Mouse (Mus musculus) embryonic facial prominence, embryonic 10.5 days (tissue): ENCODE data around the gene Clec4f. TPM values are rescaled to one million over a fixed set of nuclear protein-coding genes. Genes with fewer than 3 reads are reported as not detected.

Source experiments
- DNase-seq: peaks from one replicate; pipeline ENCODE4 v3.0.0-alpha.2; 2017; ENCODE audit warnings: low spot score
- H3K27ac ChIP-seq: fragments of 300-500 bp; sonication (generic); replicated peaks from 2 replicates; pipeline ENCODE4 v1.5.1; 2016; ENCODE audit warnings: mild to moderate bottlenecking
- H3K27me3 ChIP-seq: fragments of 300-500 bp; sonication (generic); replicated peaks from 2 replicates; pipeline ENCODE4 v1.6.1; 2016; ENCODE audit warnings: low read depth, mild to moderate bottlenecking; ENCODE audit not compliant: poor library complexity, severe bottlenecking
- H3K36me3 ChIP-seq: fragments of 300-500 bp; sonication (generic); replicated peaks from 2 replicates; pipeline ENCODE4 v1.6.1; 2016; ENCODE audit warnings: mild to moderate bottlenecking, moderate library complexity
- H3K4me1 ChIP-seq: fragments of 300-500 bp; sonication (generic); 2 replicates; pipeline ENCODE4 v1.6.1; 2016
- H3K4me3 ChIP-seq: fragments of 300-500 bp; sonication (generic); 2 replicates; pipeline ENCODE4 v1.5.1; 2016; ENCODE audit warnings: mild to moderate bottlenecking, moderate library complexity
- H3K9me3 ChIP-seq: fragments of 300-500 bp; sonication (generic); 2 replicates; pipeline ENCODE4 v1.6.1; 2016; ENCODE audit warnings: mild to moderate bottlenecking
- whole genome bisulfite sequencing: fragments of 180-500 bp; shearing (Covaris S2); methylation state at CpG from one replicate; pipeline ENCODE4 v1.1.7; 2016; 5-methylcytosine and 5-hydroxymethylcytosine counted together
- polyA plus RNA-seq: library from polyadenylated mRNA; unstranded; fragments of >200 nt; fragmentation: Nextera tagmentation; extraction: Ambion mirVana; gene quantifications from 2 replicates; pipeline ENCODE4 v1.2.1, GENCODE M21; 2016

Clec4f gene
- polyA plus RNA-seq, 1 experiment from 2014 or later = not detected

DNA sequence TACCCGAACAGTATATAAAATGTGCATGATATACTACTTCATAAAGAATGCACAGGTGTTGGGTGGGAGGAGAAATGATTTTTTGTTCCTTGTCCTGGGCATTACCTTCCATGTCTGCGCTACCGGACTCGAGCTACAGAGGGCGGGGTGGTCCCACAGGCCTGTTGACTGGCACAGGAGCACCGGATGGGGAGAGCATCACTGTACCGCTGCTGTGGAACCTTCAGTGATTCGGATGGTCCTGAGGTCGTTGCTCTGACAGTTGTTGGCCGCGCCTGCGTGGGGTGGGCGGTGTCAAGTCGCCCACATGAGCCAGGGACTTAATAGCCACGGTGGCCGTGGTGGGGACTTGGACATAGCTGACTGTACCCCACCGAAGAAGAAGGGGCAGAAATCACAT lies 29.2 kb downstream of the Clec4f start:
- H3K4me3 ChIP-seq = no peak overlapping the region
- H3K27ac ChIP-seq = no peak overlapping the region
- H3K4me1 ChIP-seq = no peaks in the 10 kb centered on the region
- no peak for DNase-seq
- H3K36me3 ChIP-seq = no peaks in the 10 kb centered on the region
- H3K27me3 ChIP-seq = peaks cover 6% of the 10 kb centered on the region; the same call in 1 of the 2 replicates
- 66% methylated on average over 17 of the region's 17 CpGs for WGBS
- no peaks in the 10 kb centered on the region for H3K9me3 ChIP-seq

DNA sequence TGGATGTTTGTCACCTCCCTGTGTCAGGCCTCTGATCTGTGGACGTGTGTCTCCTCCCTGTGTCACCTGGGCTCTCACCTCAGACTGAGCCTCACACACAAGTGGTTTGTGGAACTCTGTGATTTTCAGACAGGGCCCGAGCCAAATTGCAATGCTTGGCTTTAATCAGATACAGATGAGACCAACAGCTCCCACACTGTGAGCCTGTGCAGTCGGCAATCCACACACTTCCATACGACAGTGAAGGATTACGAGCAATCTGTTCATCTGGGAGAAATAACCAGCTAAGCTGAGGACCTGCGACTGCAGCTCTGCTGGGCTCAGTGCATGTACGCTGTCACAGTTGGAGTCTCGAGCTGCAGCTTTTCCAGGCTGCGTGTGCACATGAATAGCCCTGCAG lies 36.0 kb downstream of the Clec4f start:
- no peak overlapping the region for H3K4me3 ChIP-seq
- H3K4me1 ChIP-seq = peaks cover 9% of the 10 kb centered on the region; the same call in 1 of the 2 replicates
- no peak overlapping the region for H3K27ac ChIP-seq
- H3K27me3 ChIP-seq = peaks cover 12% of the 10 kb centered on the region
- peak; percentile 23 for DNase-seq
- no peaks in the 10 kb centered on the region for H3K9me3 ChIP-seq
- no peaks in the 10 kb centered on the region for H3K36me3 ChIP-seq
- WGBS = 55% methylated on average over 9 of the region's 9 CpGs

DNA sequence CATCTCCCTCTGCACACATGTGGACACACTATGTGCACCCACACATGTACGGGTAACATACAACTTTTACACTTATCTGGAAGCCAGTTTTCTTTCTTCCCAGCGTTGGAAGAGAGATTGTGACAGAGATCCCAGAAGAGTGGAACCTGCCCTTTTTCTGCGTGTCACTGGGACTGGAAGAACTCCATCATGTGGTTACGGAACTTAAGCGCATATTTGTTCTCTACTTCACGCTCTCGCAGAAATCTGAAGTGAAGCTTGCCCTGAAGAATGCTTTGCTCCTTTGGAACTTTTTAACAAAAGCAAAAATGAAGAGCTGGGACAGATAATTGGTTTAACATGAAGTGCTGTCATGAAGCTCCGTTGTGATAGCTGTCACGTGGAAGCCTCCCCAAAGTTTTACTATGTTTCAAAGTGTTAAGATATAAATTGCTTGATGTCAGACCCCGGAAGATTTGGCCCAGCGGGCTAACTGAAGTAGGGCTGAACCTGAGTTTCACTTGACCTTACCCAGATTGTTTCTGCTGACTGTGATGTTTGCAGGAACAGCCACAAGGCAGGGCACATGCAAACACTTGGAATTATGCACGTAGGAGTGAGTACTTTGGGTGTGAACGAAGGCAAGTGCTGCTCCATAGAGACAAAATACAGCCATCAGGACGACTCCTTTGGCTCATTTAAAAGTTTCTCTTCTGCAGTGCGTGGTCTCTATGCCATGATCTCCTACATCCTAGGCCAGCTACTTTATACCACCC lies 38.2 kb downstream of the Clec4f start:
- 88% methylated on average over 15 of the region's 15 CpGs for WGBS
- peaks cover 18% of the 10 kb centered on the region for H3K27me3 ChIP-seq
- H3K4me3 ChIP-seq = no peak overlapping the region
- no peak overlapping the region for H3K27ac ChIP-seq
- DNase-seq = no peak
- H3K4me1 ChIP-seq = peaks cover 9% of the 10 kb centered on the region; the same call in 1 of the 2 replicates
- H3K9me3 ChIP-seq = no peaks in the 10 kb centered on the region
- no peaks in the 10 kb centered on the region for H3K36me3 ChIP-seq

DNA sequence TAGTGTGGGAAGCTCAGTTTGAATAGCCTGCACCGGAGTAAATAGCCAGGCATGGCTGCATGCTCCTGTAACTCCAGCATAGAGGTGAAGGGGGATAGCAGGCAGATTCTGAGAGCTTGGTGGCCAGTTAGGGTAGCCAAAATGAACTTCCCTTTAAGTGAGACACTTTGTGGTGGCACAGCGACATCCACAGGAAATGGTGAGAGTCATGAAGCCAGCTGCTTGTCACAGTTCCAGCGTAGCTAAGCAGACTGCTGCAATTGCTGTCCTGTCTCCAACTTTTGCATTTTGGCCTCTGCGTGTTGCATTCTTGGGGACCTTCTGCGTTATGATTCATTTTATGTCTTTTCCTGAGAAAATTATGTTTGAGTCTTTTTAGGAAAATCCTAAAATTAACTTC lies 39.5 kb downstream of the Clec4f start:
- WGBS = 79% methylated on average over 5 of the region's 5 CpGs
- Histone ChIP-seq H3K27me3 (peaks cover 13% of the 10 kb centered on the region), H3K9me3 (no peaks in the 10 kb centered on the region), H3K4me3 (no peak overlapping the region), H3K27ac (no peak overlapping the region), H3K4me1 (peaks cover 9% of the 10 kb centered on the region; the same call in 1 of the 2 replicates), H3K36me3 (no peaks in the 10 kb centered on the region)
- no peak for DNase-seq

DNA sequence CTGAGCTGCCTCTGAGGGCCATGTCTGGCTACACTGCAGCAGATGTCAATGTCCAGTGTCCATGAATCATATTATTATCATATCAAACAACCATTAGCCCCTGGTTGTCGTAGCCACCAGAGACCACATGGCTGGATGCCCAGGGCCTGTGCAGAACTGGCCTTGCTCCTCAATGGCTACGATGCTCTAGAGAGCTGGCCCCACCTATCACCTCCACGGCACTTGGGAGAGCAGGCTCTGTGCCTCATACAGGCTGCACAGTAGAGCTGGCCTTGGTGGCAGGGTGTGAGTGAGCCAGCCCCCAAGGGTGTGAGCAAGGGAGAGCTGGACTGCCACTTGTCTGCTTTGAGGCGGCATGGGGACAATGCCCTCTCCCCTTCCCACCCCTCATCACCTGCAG lies 41.5 kb downstream of the Clec4f start:
- no peaks in the 10 kb centered on the region for H3K36me3 ChIP-seq
- peaks cover 11% of the 10 kb centered on the region; the same call in 1 of the 2 replicates for H3K27me3 ChIP-seq
- no peaks in the 10 kb centered on the region for H3K9me3 ChIP-seq
- no peak overlapping the region for H3K27ac ChIP-seq
- WGBS = 83% methylated on average over 4 of the region's 4 CpGs
- DNase-seq = no peak
- H3K4me1 ChIP-seq = peaks cover 3% of the 10 kb centered on the region; the same call in 1 of the 2 replicates
- H3K4me3 ChIP-seq = no peak overlapping the region

DNA sequence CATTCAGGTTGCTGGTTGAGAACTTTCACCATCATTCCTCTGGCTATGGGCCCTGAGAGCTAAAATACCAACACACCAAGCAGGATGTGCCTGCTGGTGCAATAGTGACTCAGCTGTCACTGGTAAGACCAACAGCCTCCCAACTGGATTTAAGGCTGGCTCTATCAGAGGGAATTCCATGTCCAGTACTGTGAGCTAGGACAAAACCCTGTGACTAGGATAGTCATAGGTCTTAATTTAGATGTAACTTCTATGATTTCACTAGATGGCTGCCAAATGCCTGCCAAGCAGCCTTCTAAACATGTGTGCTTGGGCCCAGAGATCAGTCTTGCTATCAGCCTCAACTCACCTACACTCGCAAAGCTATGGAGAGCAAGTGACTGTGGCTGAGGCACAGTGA lies 43.0 kb downstream of the Clec4f start:
- Histone ChIP-seq H3K9me3 (no peaks in the 10 kb centered on the region), H3K27ac (no peak overlapping the region), H3K36me3 (no peaks in the 10 kb centered on the region), H3K4me1 (no peaks in the 10 kb centered on the region), H3K27me3 (0 out of 2 replicates have a peak, but pooled peaks cover 5% of the 10 kb centered on the region), H3K4me3 (no peak overlapping the region)
- no peak for DNase-seq
- WGBS = 97% methylated on average over 1 of the region's 1 CpGs

DNA sequence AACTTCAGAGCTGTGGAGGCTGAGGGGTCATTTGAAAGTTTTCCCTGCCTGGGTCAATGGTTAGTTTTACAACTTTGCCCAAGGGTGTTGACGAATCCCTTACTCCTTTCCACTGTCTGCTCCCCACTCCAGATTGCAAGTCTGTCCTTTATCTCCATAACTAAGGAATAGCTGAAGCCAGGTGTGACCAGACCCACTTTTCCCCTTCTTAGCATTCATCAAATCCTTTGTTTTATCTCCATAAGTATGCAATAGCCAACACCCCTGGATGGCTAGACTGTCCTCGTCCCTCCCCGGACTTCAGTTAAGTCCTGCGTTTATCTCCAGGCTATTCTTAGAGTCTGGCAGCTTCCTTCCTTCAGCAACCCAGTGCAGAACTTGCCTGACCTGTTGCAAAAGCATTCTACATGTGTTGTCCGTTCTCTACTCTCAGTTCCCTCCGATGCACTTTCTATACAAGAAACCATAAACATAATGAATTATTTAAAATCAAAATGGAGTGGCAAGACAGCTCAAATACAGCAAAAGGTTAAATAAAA lies 56.3 kb downstream of the Clec4f start:
- H3K27ac ChIP-seq = no peak overlapping the region
- H3K4me3 ChIP-seq = no peak overlapping the region; the same call in 1 of the 2 replicates

DNA sequence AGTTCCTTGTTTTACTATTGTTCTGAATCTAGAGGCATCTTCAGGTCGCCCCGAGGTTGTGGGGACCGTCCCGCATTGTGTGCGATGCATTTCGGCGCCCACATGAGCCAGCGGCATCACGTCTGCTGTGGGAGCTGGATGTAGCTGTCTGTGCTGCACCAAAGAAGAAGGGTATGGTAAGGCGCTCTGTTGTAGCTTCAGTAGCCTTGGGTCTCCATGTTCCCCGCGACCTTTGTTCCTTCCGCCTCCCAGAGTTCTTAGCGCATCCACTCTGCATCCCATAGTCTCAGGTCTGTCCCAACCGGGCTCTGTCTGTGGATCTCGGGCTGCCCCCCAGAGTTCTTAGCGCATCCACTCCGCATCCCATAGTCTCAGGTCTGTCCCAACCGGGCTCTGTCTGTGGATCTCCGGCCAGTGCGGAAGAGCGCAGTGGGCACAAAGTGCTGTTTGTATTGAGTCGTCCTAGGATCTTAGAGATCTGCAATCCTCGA lies 56.9 kb downstream of the Clec4f start:
- Histone ChIP-seq H3K4me3 (peak overlapping the region; percentile 55), H3K4me1 (peaks cover 5% of the 10 kb centered on the region; the same call in 1 of the 2 replicates), H3K9me3 (no peaks in the 10 kb centered on the region), H3K27ac (peak overlapping the region; percentile 52), H3K27me3 (peaks cover 9% of the 10 kb centered on the region; the same call in 1 of the 2 replicates), H3K36me3 (no peaks in the 10 kb centered on the region)
- DNase-seq = peak; percentile 27
- 35% methylated on average over 24 of the region's 24 CpGs for WGBS

More for the DNA sequence above, 56.3 kb downstream of the Clec4f start:
- 86% methylated on average over 6 of the region's 6 CpGs for WGBS
- Histone ChIP-seq H3K4me1 (peaks cover 5% of the 10 kb centered on the region; the same call in 1 of the 2 replicates), H3K9me3 (no peaks in the 10 kb centered on the region), H3K27me3 (peaks cover 9% of the 10 kb centered on the region; the same call in 1 of the 2 replicates), H3K36me3 (no peaks in the 10 kb centered on the region)
- no peak for DNase-seq

DNA sequence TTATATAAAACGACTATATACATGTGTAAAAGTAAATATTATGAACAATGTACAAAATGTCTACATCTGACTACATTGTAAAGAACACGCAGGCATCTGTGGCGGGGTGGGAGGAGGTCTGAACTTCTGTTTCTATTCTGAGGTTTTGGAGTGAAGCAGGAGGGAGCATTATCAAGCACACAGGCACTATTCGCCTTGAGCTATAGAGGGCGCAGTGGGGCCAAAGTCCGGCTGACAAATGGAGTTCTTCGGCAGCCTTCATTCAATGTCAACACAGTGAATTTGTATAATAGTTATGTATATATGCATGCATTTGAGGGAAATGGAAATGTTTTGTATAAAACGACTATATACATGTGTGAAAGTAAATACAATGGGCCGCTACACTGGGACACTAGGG lies 57.3 kb downstream of the Clec4f start:
- H3K27me3 ChIP-seq = peaks cover 9% of the 10 kb centered on the region; the same call in 1 of the 2 replicates
- peak; percentile 65 for DNase-seq
- H3K9me3 ChIP-seq = no peaks in the 10 kb centered on the region
- H3K27ac ChIP-seq = peak overlapping the region; percentile 52; the same call in 1 of the 2 replicates
- peaks cover 5% of the 10 kb centered on the region; the same call in 1 of the 2 replicates for H3K4me1 ChIP-seq
- peak overlapping the region; percentile 55 for H3K4me3 ChIP-seq
- WGBS = 6% methylated on average over 9 of the region's 9 CpGs
- H3K36me3 ChIP-seq = no peaks in the 10 kb centered on the region

DNA sequence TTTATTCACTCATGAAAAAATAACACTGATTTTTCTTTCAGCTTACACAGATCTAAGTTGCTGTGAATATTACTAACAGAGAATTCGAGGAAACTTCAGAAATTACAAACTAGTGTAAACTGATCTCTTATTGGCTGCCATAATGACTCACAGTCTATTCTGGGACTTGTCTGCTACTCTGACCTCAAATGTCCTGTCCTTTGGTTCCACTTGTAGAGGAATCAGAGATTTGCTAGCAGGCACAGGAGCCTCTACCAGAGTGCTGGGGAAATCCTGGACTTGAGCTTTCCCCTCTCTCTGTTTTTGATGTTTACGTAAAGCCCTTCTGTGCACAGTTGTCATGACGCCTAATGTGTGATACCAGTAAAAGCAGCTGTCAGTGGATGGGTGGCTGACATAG lies 58.0 kb downstream of the Clec4f start:
- peaks cover 5% of the 10 kb centered on the region; the same call in 1 of the 2 replicates for H3K4me1 ChIP-seq
- peaks cover 9% of the 10 kb centered on the region; the same call in 1 of the 2 replicates for H3K27me3 ChIP-seq
- WGBS = 67% methylated on average over 3 of the region's 3 CpGs
- H3K9me3 ChIP-seq = no peaks in the 10 kb centered on the region
- H3K27ac ChIP-seq = no peak overlapping the region
- DNase-seq = no peak
- no peak overlapping the region for H3K4me3 ChIP-seq
- H3K36me3 ChIP-seq = no peaks in the 10 kb centered on the region

DNA sequence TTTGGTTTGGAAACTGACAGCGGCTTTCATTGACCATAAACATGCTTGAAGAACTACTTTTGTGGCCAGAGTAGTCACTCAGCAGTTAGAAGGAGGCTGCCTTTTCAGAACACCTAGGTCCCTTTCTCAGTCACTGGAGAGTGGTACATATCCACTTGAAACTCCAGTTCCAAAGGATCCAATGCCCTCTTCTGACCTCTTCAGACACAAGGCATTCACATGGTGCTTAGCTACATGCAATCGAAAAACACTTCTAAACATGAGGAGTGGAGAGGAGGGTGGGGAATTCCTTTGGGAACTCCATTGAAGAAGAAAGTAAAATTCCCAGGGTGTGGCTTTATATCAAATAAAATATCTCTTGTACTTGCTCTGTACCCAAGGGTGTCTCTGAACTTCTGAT lies 61.0 kb downstream of the Clec4f start:
- DNase-seq = no peak
- Histone ChIP-seq H3K36me3 (no peaks in the 10 kb centered on the region), H3K4me3 (no peak overlapping the region), H3K4me1 (peaks cover 5% of the 10 kb centered on the region; the same call in 1 of the 2 replicates), H3K27ac (no peak overlapping the region), H3K27me3 (peaks cover 7% of the 10 kb centered on the region; the same call in 1 of the 2 replicates), H3K9me3 (no peaks in the 10 kb centered on the region)
- 89% methylated on average over 2 of the region's 2 CpGs for whole genome bisulfite sequencing
